Mouse (Mus musculus) C3H10T1/2 (cell line): ENCODE measurements around the gene Usp38. TPM values are rescaled to one million over a fixed set of nuclear protein-coding genes. Genes with fewer than 3 reads are reported as not detected.

Source experiments
- polyA plus RNA-seq, 2 experiments: library from polyadenylated mRNA; unstranded; fragments of >200 nt; fragmentation: generic; extraction: Trizol; gene quantifications; one replicate each; pipeline ENCODE4 v1.2.1; 2012; ENCODE audit warnings: missing spikeins in 2 of 2

Gene Usp38
- 1 to 10 TPM in 1 of 2 experiments, under 1 TPM in 1; 0.43 to 4.1 TPM for polyA plus RNA-seq

GRCm38 (mm10) chr8:81014789-81015699 lies at the start of gene Usp38:
Gene Usp38, minus strand, starts transcription at chr8:81014928.

Other genes starting within 250 kb of the Usp38 start
- gene Gab1, start 134.4 kb downstream of the Usp38 start, polyA plus RNA-seq: 1 to 10 TPM in 1 of 2 experiments, under 1 TPM in 1; 0.73 to 8.8 TPM